Comparison of ENCODE assay signal across 8 mouse cellular contexts in genomic region chr3:97628391-97629001, GRCm38 (mm10). TPM values are rescaled to one million over a fixed set of nuclear protein-coding genes. Genes with fewer than 3 reads are reported as not detected.
DNase-seq lines count a peak whose midpoint lies in the region; ATAC-seq lines count a peak whose summit lies in the region.

Gene Fmo5, plus strand, starts transcription at chr3:97628804.

- 0 out of 2 replicates have a peak within 1 kb of the TSS, but pooled peaks have one; percentile 6 for H3K27ac ChIP-seq in intestine, embryonic 14.5 days (ENCODE audit: low read depth)
- peak within 1 kb of the TSS; percentile 88 for H3K27ac ChIP-seq in liver, embryonic 16.5 days (ENCODE audit: low read length)
- no peak within 1 kb of the TSS for H3K27ac ChIP-seq in neural tube, embryonic 11.5 days (ENCODE audit: low read depth, low read length)

- peak; percentile 93 for ATAC-seq in intestine, embryonic 14.5 days (replicated peaks; ENCODE audit: low FRiP score, low TSS enrichment, low read depth)
- peak; percentile 97 for ATAC-seq in liver, embryonic 16.5 days (ENCODE audit: low read depth)
- ATAC-seq in neural tube, embryonic 11.5 days (ENCODE audit: insufficient read depth, low FRiP score, low TSS enrichment): no peak

- no peaks in the 10 kb centered on the region for H3K27me3 ChIP-seq in intestine, embryonic 14.5 days (replicated peaks; ENCODE audit: control insufficient read depth, insufficient read depth, low read length)
- no peaks in the 10 kb centered on the region for H3K27me3 ChIP-seq in liver, embryonic 16.5 days (ENCODE audit: control insufficient read depth, insufficient read depth, low read depth, low read length)
- no peaks in the 10 kb centered on the region for H3K27me3 ChIP-seq in neural tube, embryonic 11.5 days (ENCODE audit: control insufficient read depth, insufficient read depth, low read length)

- H3K9me3 ChIP-seq in intestine, embryonic 14.5 days (ENCODE audit: control insufficient read depth, low read length): no peaks in the 10 kb centered on the region
- no peaks in the 10 kb centered on the region for H3K9me3 ChIP-seq in liver, embryonic 16.5 days (replicated peaks; ENCODE audit: control insufficient read depth, low read length)
- no peaks in the 10 kb centered on the region for H3K9me3 ChIP-seq in neural tube, embryonic 11.5 days (ENCODE audit: control insufficient read depth, low read length)

- peak; percentile 47 for DNase-seq in ES-CJ7 (ENCODE audit: low read depth, low spot score)
- DNase-seq in c-Kit-positive CD71-positive TER-119-positive erythroid progenitor cells, embryonic 14.5 days (ENCODE audit: low spot score): peak; percentile 45
- DNase-seq in gastrocnemius, postnatal 36 days: peak; percentile 67
- peak; percentile 77 for DNase-seq in intestine, embryonic 14.5 days (ENCODE audit: low spot score)
- peak; percentile 19 for DNase-seq in neural tube, embryonic 11.5 days (ENCODE audit: low spot score)
- DNase-seq in thymus, postnatal 0 days (ENCODE audit: low spot score): peak; percentile 79
- DNase-seq in left cerebral cortex, adult 8-10 months (ENCODE audit: low spot score in 2 of 2): no peak

- H3K9ac ChIP-seq in intestine, embryonic 14.5 days (ENCODE audit: low read length): peak within 1 kb of the TSS; percentile 32
- H3K9ac ChIP-seq in liver, embryonic 16.5 days (ENCODE audit: low read depth, low read length): peak within 1 kb of the TSS; percentile 66
- peak within 1 kb of the TSS; percentile 35 for H3K9ac ChIP-seq in neural tube, embryonic 11.5 days (ENCODE audit: low read length)

- no peaks in the 10 kb centered on the region for H3K36me3 ChIP-seq in intestine, embryonic 14.5 days (ENCODE audit: control insufficient read depth, insufficient read depth, low read length)
- H3K36me3 ChIP-seq in liver, embryonic 16.5 days (ENCODE audit: control insufficient read depth, insufficient read depth): no peaks in the 10 kb centered on the region
- no peaks in the 10 kb centered on the region for H3K36me3 ChIP-seq in neural tube, embryonic 11.5 days (ENCODE audit: control insufficient read depth, insufficient read depth, low read length)

- no peaks in the 10 kb centered on the region; the same call in 1 of the 2 replicates for H3K4me1 ChIP-seq in intestine, embryonic 14.5 days (replicated peaks; ENCODE audit: control insufficient read depth, insufficient read depth, low read length)
- peaks cover 11% of the 10 kb centered on the region for H3K4me1 ChIP-seq in liver, embryonic 16.5 days (ENCODE audit: control insufficient read depth, low read depth, low read length)
- peaks cover 3% of the 10 kb centered on the region; the same call in 1 of the 2 replicates for H3K4me1 ChIP-seq in neural tube, embryonic 11.5 days (ENCODE audit: control insufficient read depth, insufficient read depth, low read length)

- H3K4me2 ChIP-seq in intestine, embryonic 14.5 days (ENCODE audit: low read length): peak within 1 kb of the TSS; percentile 80
- H3K4me2 ChIP-seq in liver, embryonic 16.5 days (ENCODE audit: low read depth, low read length): peak within 1 kb of the TSS; percentile 71
- H3K4me2 ChIP-seq in neural tube, embryonic 11.5 days (ENCODE audit: low read depth): peak within 1 kb of the TSS; percentile 53

- intact Hi-C loops in gastrocnemius, postnatal 36 days (cut with DNase I): no loop called here

- 1% methylated on average over 18 of the region's 18 CpGs for WGBS in intestine, embryonic 14.5 days
- WGBS in liver, embryonic 16.5 days (ENCODE audit: insufficient replicate concordance): under 1% methylated on average over 18 of the region's 18 CpGs
- WGBS in neural tube, embryonic 11.5 days: 6% methylated on average over 18 of the region's 18 CpGs

- H3K4me3 ChIP-seq in intestine, embryonic 14.5 days (ENCODE audit: low read depth, low read length): peak within 1 kb of the TSS; percentile 52
- peak within 1 kb of the TSS; percentile 69 for H3K4me3 ChIP-seq in liver, embryonic 16.5 days (ENCODE audit: low read depth, low read length)
- H3K4me3 ChIP-seq in neural tube, embryonic 11.5 days (ENCODE audit: low read depth, low read length): peak within 1 kb of the TSS; percentile 28

RNA-seq across cellular contexts. Expression of gene Fmo5, which starts in this region (rescaled TPM):
- 1 to 10 TPM; 5.2 to 5.8 TPM for total RNA-seq in gastrocnemius, postnatal 36 days (2021)
- 13.1 and 13.6 TPM in 2 replicates for polyA plus RNA-seq in intestine, embryonic 14.5 days (2014; fragmentation: Nextera tagmentation; extraction: Ambion mirVana)
- polyA plus RNA-seq in liver, embryonic 16.5 days (2015; fragmentation: Nextera tagmentation; extraction: Ambion mirVana): 22.2 and 24.9 TPM in 2 replicates
- polyA plus RNA-seq in neural tube, embryonic 11.5 days (2014; fragmentation: Nextera tagmentation; extraction: Ambion mirVana): 0.94 and 1.2 TPM in 2 replicates
- 4.1 and 4.3 TPM in 2 replicates for polyA plus RNA-seq in thymus, postnatal 0 days (2015; fragmentation: Nextera tagmentation; extraction: Ambion mirVana)
- 1 to 10 TPM; 4.2 to 4.8 (median 4.3) TPM for total RNA-seq in left cerebral cortex, adult 8-10 months (2022)

Comparison
In these comparisons a context has a peak if more than half of its experiments do, and no peak if none do; other contexts are left out.
1. DNase-seq: peak in ES-CJ7 (single experiment), c-Kit-positive CD71-positive TER-119-positive erythroid progenitor cells, embryonic 14.5 days (single experiment), gastrocnemius, postnatal 36 days (2 of 2), intestine, embryonic 14.5 days (single experiment), neural tube, embryonic 11.5 days (single experiment) and thymus, postnatal 0 days (single experiment); none in left cerebral cortex, adult 8-10 months (0 of 2).
2. Peak in every context shown above with its lines, with median percentiles within 50 percentile points of each other: H3K4me2 ChIP-seq, H3K4me3 ChIP-seq and H3K9ac ChIP-seq.